Mouse (Mus musculus) intestine, embryonic 16.5 days (tissue): ENCODE measurements around the gene Zswim4. TPM values are rescaled to one million over a fixed set of nuclear protein-coding genes. Genes with fewer than 3 reads are reported as not detected.

Experiments
- ATAC-seq: fragments of 200-750 bp; cut with Nextera tagmentation; 2 replicates; pipeline ENCODE4 v1.8.0; 2017; ENCODE audit warnings: moderate TSS enrichment, moderate library complexity
- H3K27ac ChIP-seq: fragments of 300-500 bp; sonication (generic); 2 replicates; pipeline ENCODE4 v1.5.1; 2014; ENCODE audit warnings: mild to moderate bottlenecking, low read length
- H3K27me3 ChIP-seq: fragments of 300-500 bp; sonication (generic); replicated peaks from 2 replicates; pipeline ENCODE4 v1.6.1; 2014; ENCODE audit warnings: low read length, control low read depth, mixed read lengths; ENCODE audit not compliant: control insufficient read depth, insufficient read depth
- H3K36me3 ChIP-seq: fragments of 300-500 bp; sonication (generic); 2 replicates; pipeline ENCODE4 v1.6.1; 2014; ENCODE audit warnings: low read length, control low read depth; ENCODE audit not compliant: control insufficient read depth, insufficient read depth
- H3K4me1 ChIP-seq: fragments of 300-500 bp; sonication (generic); 2 replicates; pipeline ENCODE4 v1.6.1; 2014; ENCODE audit warnings: low read length, control low read depth, mixed read lengths; ENCODE audit not compliant: control insufficient read depth, insufficient read depth
- H3K4me2 ChIP-seq: fragments of 300-500 bp; sonication (generic); 2 replicates; pipeline ENCODE4 v1.6.1; 2014; ENCODE audit warnings: low read depth, low read length, control low read depth
- H3K4me3 ChIP-seq: fragments of 300-500 bp; sonication (generic); 2 replicates; pipeline ENCODE4 v1.5.1; 2014; ENCODE audit warnings: mild to moderate bottlenecking, low read length
- H3K9ac ChIP-seq: fragments of 300-500 bp; sonication (generic); 2 replicates; pipeline ENCODE4 v1.6.1; 2014; ENCODE audit warnings: low read depth, low read length
- H3K9me3 ChIP-seq: fragments of 300-500 bp; sonication (generic); 2 replicates; pipeline ENCODE4 v1.6.1; 2016; ENCODE audit warnings: low read length, control low read depth; ENCODE audit not compliant: control insufficient read depth
- WGBS: fragments of 180-500 bp; shearing (Covaris S2); extraction: QIAGEN DNeasy Blood & Tissue Kit; methylation state at CpG from one replicate; pipeline ENCODE4 v1.1.7; 2014; 5-methylcytosine and 5-hydroxymethylcytosine counted together
- polyA plus RNA-seq: library from polyadenylated mRNA; unstranded; fragments of >200 nt; fragmentation: Nextera tagmentation; extraction: Ambion mirVana; gene quantifications from 2 replicates; pipeline ENCODE4 v1.2.1, GENCODE M21; 2015

Zswim4 gene
- polyA plus RNA-seq, 1 experiment from 2014 or later, result 7.1 TPM

GRCm38 (mm10) chr8:84188671-84189070 is 48.2 kb downstream of the Zswim4 start:
- Histone ChIP-seq H3K4me2 (no peak overlapping the region), H3K36me3 (no peaks in the 10 kb centered on the region), H3K9ac (no peak overlapping the region), H3K4me3 (no peak overlapping the region), H3K9me3 (no peaks in the 10 kb centered on the region), H3K27me3 (no peaks in the 10 kb centered on the region), H3K27ac (no peak overlapping the region), H3K4me1 (peaks cover 26% of the 10 kb centered on the region)
- ATAC-seq, result no peak
- WGBS, result 63% methylated on average over 10 of the region's 10 CpGs

DNA sequence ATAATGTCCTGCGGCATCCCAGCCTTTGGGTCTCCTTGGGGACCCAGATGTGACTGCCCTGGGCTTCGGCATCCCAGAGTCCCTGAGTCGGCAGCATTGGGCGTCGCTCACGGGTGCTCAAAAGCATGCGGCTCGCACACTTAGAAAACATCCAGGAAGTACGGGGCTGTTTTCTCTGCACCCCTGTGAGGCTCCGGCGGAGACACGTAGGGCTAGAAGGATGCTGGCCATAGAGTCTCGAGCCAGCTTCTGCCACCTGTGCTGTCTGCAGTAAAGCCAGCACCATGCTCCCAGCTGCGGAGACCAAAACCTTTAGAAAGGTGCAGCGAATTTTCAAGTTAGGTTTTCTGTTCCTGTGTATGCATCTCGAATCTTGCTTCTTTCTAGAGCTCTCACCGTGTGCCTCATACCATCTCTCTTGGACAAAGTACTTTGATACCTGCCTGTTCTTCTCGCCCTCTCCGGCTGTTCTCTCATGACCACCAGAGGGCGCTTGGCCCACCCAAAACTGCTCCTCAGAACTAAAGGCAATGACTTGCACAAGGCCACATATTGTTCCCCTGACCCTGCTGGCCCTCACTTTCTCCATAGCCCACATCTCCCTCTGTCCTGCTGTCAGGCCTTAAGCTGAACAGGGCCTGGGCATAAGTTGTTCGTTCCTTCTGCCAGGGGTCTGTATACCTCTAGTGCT is 49.6 kb downstream of the Zswim4 start:
- peak overlapping the region; percentile 43 for H3K4me3 ChIP-seq
- H3K27ac ChIP-seq, result peak overlapping the region; percentile 30; the same call in 1 of the 2 replicates
- H3K36me3 ChIP-seq, result no peaks in the 10 kb centered on the region
- ATAC-seq, result no peak; the same call in 1 of the 2 replicates
- peak overlapping the region; percentile 62 for H3K9ac ChIP-seq
- no peaks in the 10 kb centered on the region for H3K27me3 ChIP-seq
- H3K9me3 ChIP-seq, result no peaks in the 10 kb centered on the region
- peak overlapping the region; percentile 72 for H3K4me2 ChIP-seq
- peaks cover 25% of the 10 kb centered on the region for H3K4me1 ChIP-seq
- WGBS, result 7% methylated on average over 21 of the region's 21 CpGs

GRCm38 (mm10) chr8:84186547-84186946 is 50.3 kb downstream of the Zswim4 start:
- Histone ChIP-seq H3K4me2 (peak overlapping the region; percentile 72), H3K4me3 (peak overlapping the region; percentile 43), H3K4me1 (peaks cover 19% of the 10 kb centered on the region), H3K9ac (peak overlapping the region; percentile 62), H3K27me3 (no peaks in the 10 kb centered on the region), H3K36me3 (no peaks in the 10 kb centered on the region), H3K27ac (peak overlapping the region; percentile 30; the same call in 1 of the 2 replicates), H3K9me3 (no peaks in the 10 kb centered on the region)
- WGBS, result 1% methylated on average over 12 of the region's 12 CpGs
- ATAC-seq, result peak; percentile 60

GRCm38 (mm10) chr8:84185117-84185516 is 51.7 kb downstream of the Zswim4 start, which contains the start of gene Nanos3:
Nanos3 (minus strand) TSS chr8:84185217.
- WGBS, result 96% methylated on average over 7 of the region's 7 CpGs
- H3K36me3 ChIP-seq, result no peaks in the 10 kb centered on the region
- peak within 1 kb of the TSS; percentile 93 for H3K9ac ChIP-seq
- H3K27me3 ChIP-seq, result no peaks in the 10 kb centered on the region
- 0 out of 2 replicates have a peak within 1 kb of the TSS, but pooled peaks have one; percentile 81 for H3K27ac ChIP-seq
- ATAC-seq, result no peak
- H3K4me1 ChIP-seq, result peaks cover 29% of the 10 kb centered on the region
- no peaks in the 10 kb centered on the region for H3K9me3 ChIP-seq
- peak within 1 kb of the TSS; percentile 76 for H3K4me3 ChIP-seq
- H3K4me2 ChIP-seq, result peak within 1 kb of the TSS; percentile 94

DNA sequence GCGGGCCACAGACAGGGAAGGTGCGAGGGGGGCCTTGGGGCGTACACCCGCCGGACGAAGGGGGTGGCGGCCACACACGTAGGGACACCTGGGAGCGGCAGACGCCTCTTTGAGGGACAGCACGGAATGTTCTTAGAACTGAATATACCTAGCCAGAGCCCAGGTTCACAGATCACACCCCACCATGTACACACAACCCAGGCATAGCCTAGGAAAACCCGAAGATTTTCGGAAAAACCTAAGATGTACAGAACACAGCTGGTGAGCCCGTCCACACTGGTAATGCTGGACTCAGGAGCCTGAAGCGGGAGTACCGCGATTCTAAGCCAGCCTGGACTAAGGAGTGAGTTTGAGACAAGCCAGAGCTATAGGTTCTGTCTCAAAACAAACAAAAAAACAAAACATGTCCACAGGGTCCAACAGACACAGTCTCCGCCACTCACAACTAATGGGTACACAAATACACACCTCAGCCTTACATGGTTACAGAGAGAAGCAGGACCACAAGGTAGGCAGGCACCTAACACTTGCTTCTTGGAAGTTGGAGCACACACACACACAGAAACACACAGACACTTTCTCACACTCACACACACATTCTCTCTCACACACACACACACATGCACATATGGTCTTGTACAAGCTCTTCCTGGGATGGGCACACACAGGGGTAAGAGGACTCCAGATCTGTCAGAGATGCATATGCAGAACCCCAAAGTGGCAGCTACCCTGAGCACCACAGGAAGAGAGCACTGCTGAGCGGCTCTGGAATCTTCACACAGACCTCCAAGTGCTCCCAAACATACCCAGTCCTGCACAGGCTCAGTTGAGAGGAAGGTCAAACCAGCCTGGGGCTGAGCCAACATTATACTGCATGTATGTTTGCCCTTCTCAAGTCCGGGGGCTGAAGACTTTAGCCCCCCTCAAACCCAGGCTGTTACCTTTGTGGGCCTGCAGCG is 52.5 kb downstream of the Zswim4 start:
- peaks cover 34% of the 10 kb centered on the region for H3K4me1 ChIP-seq
- H3K27ac ChIP-seq, result peak overlapping the region; percentile 81
- no peaks in the 10 kb centered on the region for H3K36me3 ChIP-seq
- H3K9me3 ChIP-seq, result no peaks in the 10 kb centered on the region
- WGBS, result 16% methylated on average over 21 of the region's 21 CpGs
- H3K4me2 ChIP-seq, result peak overlapping the region; percentile 94
- H3K4me3 ChIP-seq, result peak overlapping the region; percentile 76
- H3K27me3 ChIP-seq, result no peaks in the 10 kb centered on the region
- no peak for ATAC-seq
- peak overlapping the region; percentile 93 for H3K9ac ChIP-seq

- Histone ChIP-seq H3K36me3 (no peaks in the 10 kb centered on the region), H3K4me1 (peaks cover 30% of the 10 kb centered on the region), H3K27me3 (no peaks in the 10 kb centered on the region), H3K4me3 (peak overlapping the region; percentile 76), H3K9me3 (no peaks in the 10 kb centered on the region), H3K27ac (peak overlapping the region; percentile 81), H3K9ac (peak overlapping the region; percentile 93), H3K4me2 (peak overlapping the region; percentile 94)
- under 1% methylated on average over 65 of the region's 87 CpGs for WGBS
- peak; percentile 30 for ATAC-seq
Observed at GRCm38 (mm10) chr8:84183261-84184084, 53.4 kb downstream of the Zswim4 start.

GRCm38 (mm10) chr8:84182833-84183232 is 54.0 kb downstream of the Zswim4 start:
- 33% methylated on average over 4 of the region's 4 CpGs for WGBS
- ATAC-seq, result no peak
- H3K4me1 ChIP-seq, result peaks cover 30% of the 10 kb centered on the region
- H3K4me3 ChIP-seq, result peak overlapping the region; percentile 76
- H3K27me3 ChIP-seq, result no peaks in the 10 kb centered on the region
- H3K9me3 ChIP-seq, result no peaks in the 10 kb centered on the region
- peak overlapping the region; percentile 81; the same call in 1 of the 2 replicates for H3K27ac ChIP-seq
- no peaks in the 10 kb centered on the region for H3K36me3 ChIP-seq
- H3K4me2 ChIP-seq, result peak overlapping the region; percentile 94
- H3K9ac ChIP-seq, result peak overlapping the region; percentile 93

DNA sequence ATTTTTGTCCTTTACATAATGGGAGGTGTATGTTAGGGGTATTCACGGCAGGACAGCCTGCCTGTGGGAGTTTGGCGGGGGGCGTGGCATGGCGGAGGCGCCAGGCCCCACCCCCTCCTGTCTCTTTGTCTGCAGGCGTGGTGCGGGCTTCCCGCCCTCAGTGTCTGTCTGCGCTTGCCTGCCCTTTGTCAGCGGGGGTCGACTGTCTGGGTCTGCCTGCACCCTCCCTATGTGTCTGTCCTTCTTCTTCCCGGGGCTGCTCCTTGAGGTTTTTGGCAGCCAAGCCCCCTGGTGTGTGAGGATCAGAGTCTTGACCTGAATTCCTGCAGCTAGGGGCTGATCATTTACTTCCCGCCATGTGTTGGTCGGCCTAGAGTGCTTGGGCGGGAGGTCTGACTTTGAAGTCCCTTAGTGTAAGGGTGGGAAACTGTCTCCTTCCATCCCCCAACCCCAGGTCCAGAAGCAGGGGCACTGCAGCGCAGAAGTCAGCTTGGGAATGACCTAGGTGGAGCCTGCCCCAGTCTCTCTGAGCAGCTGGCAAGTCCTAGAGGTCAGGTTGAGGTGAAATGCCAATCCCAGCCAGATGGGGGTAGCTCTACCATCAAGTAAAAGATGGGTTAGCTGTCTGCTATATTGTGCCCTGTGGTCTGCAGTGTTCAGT is 56.2 kb downstream of the Zswim4 start:
- Histone ChIP-seq H3K9me3 (no peaks in the 10 kb centered on the region), H3K4me1 (peaks cover 33% of the 10 kb centered on the region), H3K36me3 (no peaks in the 10 kb centered on the region), H3K27me3 (no peaks in the 10 kb centered on the region), H3K4me2 (peak overlapping the region; percentile 59), H3K9ac (peak overlapping the region; percentile 64), H3K4me3 (peak overlapping the region; percentile 36), H3K27ac (peak overlapping the region; percentile 45)
- 5% methylated on average over 16 of the region's 16 CpGs for WGBS
- ATAC-seq, result peak; percentile 70
